Mouse (Mus musculus): ENCODE data around the gene Capn1. TPM values are rescaled to one million over a fixed set of nuclear protein-coding genes. Genes with fewer than 3 reads are reported as not detected.

The Capn1 gene
- total RNA-seq (2015) (18.6 and 20.0 TPM in 2 replicates), total RNA-seq (2017) (36.8 and 38.4 TPM in 2 replicates)

GRCm38 (mm10) chr19:6015511-6016315, at the start of gene Capn1:
TSS of gene Capn1 (minus strand) at chr19:6015897.
- ATAC-seq (replicated peaks; ENCODE audit: poor library complexity) = peak; percentile 66

GRCm38 (mm10) chr19:6063081-6063480, 47.4 kb upstream of the Capn1 start:
- ATAC-seq (replicated peaks; ENCODE audit: poor library complexity) = no peak

GRCm38 (mm10) chr19:6062418-6062817, 46.7 kb upstream of the Capn1 start:
- no peak for ATAC-seq (replicated peaks; ENCODE audit: poor library complexity)

GRCm38 (mm10) chr19:6061641-6062302, 46.1 kb upstream of the Capn1 start:
- ATAC-seq (replicated peaks; ENCODE audit: poor library complexity) = peak; percentile 40

GRCm38 (mm10) chr19:6061021-6061533, 45.4 kb upstream of the Capn1 start, which contains the start of gene Znhit2:
TSS of gene Znhit2 (plus strand) at chr19:6061192.
- ATAC-seq (replicated peaks; ENCODE audit: poor library complexity) = peak; percentile 68

GRCm38 (mm10) chr19:6058966-6059365, 43.3 kb upstream of the Capn1 start:
- ATAC-seq (replicated peaks; ENCODE audit: poor library complexity) = no peak

GRCm38 (mm10) chr19:6058513-6058912, 42.8 kb upstream of the Capn1 start:
- no peak for ATAC-seq (replicated peaks; ENCODE audit: poor library complexity)

- ATAC-seq (replicated peaks; ENCODE audit: poor library complexity) = peak; percentile 78
Observed at GRCm38 (mm10) chr19:6057313-6058096, 41.8 kb upstream of the Capn1 start, which contains the start of the genes Mrpl49 and Fau. TSS of gene Mrpl49 (minus strand) at chr19:6057785. TSS of gene Fau (plus strand) at chr19:6057844.

- no peak for ATAC-seq (replicated peaks; ENCODE audit: poor library complexity)
Observed at GRCm38 (mm10) chr19:6056696-6057095, 41.0 kb upstream of the Capn1 start.

- ATAC-seq (replicated peaks; ENCODE audit: poor library complexity) = no peak
Observed at GRCm38 (mm10) chr19:6054296-6054695, 38.6 kb upstream of the Capn1 start.

- ATAC-seq (replicated peaks; ENCODE audit: poor library complexity) = no peak
Observed at GRCm38 (mm10) chr19:6052516-6052915, 36.8 kb upstream of the Capn1 start.

- no peak for ATAC-seq (replicated peaks; ENCODE audit: poor library complexity)
Observed at GRCm38 (mm10) chr19:6048681-6049410, 33.1 kb upstream of the Capn1 start.

GRCm38 (mm10) chr19:6047899-6048166, 32.1 kb upstream of the Capn1 start:
- ATAC-seq (replicated peaks; ENCODE audit: poor library complexity) = no peak

- no peak for ATAC-seq (replicated peaks; ENCODE audit: poor library complexity)
Observed at GRCm38 (mm10) chr19:6047154-6047898, 31.6 kb upstream of the Capn1 start.

GRCm38 (mm10) chr19:6046294-6047153, 30.8 kb upstream of the Capn1 start, which contains the start of gene Syvn1:
TSS of gene Syvn1 (plus strand) at chr19:6046576.
- ATAC-seq (replicated peaks; ENCODE audit: poor library complexity) = peak; percentile 82

GRCm38 (mm10) chr19:6045366-6046293, 29.9 kb upstream of the Capn1 start:
- peak; percentile 32 for ATAC-seq (replicated peaks; ENCODE audit: poor library complexity)

- ATAC-seq (replicated peaks; ENCODE audit: poor library complexity) = peak; percentile 32; the same call in 1 of the 2 replicates
Observed at GRCm38 (mm10) chr19:6044102-6044501, 28.4 kb upstream of the Capn1 start.

GRCm38 (mm10) chr19:6042293-6042692, 26.6 kb upstream of the Capn1 start:
- no peak for ATAC-seq (replicated peaks; ENCODE audit: poor library complexity)
